Comparison of ENCODE assay signal across 8 mouse cellular contexts in genomic region chr1:89646326-89647018, GRCm38 (mm10).
DNase-seq lines count a peak whose midpoint lies in the region; ATAC-seq lines count a peak whose summit lies in the region.

No protein-coding gene starts in this region.

- peak; percentile 70 for DNase-seq in layer of hippocampus, adult 11-12 months (ENCODE audit: low spot score)
- DNase-seq in layer of hippocampus, adult 9-10 months (ENCODE audit: low spot score), result no peak
- peak; percentile 68 for DNase-seq in cerebellum, adult 8-10 months
- DNase-seq in frontal cortex, postnatal 25 days (ENCODE audit: low spot score in 2 of 2), result peak; percentile 42 to 67
- peak; percentile 86 for DNase-seq in limb, embryonic 11.5 days (ENCODE audit: low spot score)
- peak; percentile 37 to 67 for DNase-seq in spleen, adult 18-20 months

- H3K27me3 ChIP-seq in limb, embryonic 11.5 days (ENCODE audit: control insufficient read depth, insufficient read depth, low read length), result no peaks in the 10 kb centered on the region
- H3K27me3 ChIP-seq in midbrain, embryonic 13.5 days, result peaks cover 3% of the 10 kb centered on the region; the same call in 1 of the 2 replicates

- H3K4me2 ChIP-seq in limb, embryonic 11.5 days (ENCODE audit: low read depth, severe bottlenecking), result peak overlapping the region; percentile 7
- no peak overlapping the region for H3K4me2 ChIP-seq in midbrain, embryonic 13.5 days (replicated peaks)

- H3K27ac ChIP-seq in limb, embryonic 11.5 days (replicated peaks; ENCODE audit: low read depth, low read length), result no peak overlapping the region
- H3K27ac ChIP-seq in midbrain, embryonic 13.5 days, result no peak overlapping the region

- no peak overlapping the region for H3K4me3 ChIP-seq in limb, embryonic 11.5 days (ENCODE audit: low read depth, low read length)
- H3K4me3 ChIP-seq in midbrain, embryonic 13.5 days (replicated peaks), result no peak overlapping the region

- peaks cover 3% of the 10 kb centered on the region; the same call in 1 of the 2 replicates for H3K4me1 ChIP-seq in limb, embryonic 11.5 days (ENCODE audit: control insufficient read depth, insufficient read depth, low read length)
- H3K4me1 ChIP-seq in midbrain, embryonic 13.5 days (replicated peaks), result peaks cover 18% of the 10 kb centered on the region

- no peaks in the 10 kb centered on the region for H3K36me3 ChIP-seq in limb, embryonic 11.5 days (ENCODE audit: control insufficient read depth, insufficient read depth, low read length)
- H3K36me3 ChIP-seq in midbrain, embryonic 13.5 days, result 0 out of 2 replicates have a peak, but pooled peaks cover 5% of the 10 kb centered on the region

- no peak overlapping the region for H3K9ac ChIP-seq in limb, embryonic 11.5 days (ENCODE audit: low read length)
- no peak overlapping the region for H3K9ac ChIP-seq in midbrain, embryonic 13.5 days (replicated peaks)

- 28% methylated on average over 4 of the region's 4 CpGs for WGBS in limb, embryonic 11.5 days
- 31% methylated on average over 4 of the region's 4 CpGs for WGBS in midbrain, embryonic 13.5 days

- H3K9me3 ChIP-seq in limb, embryonic 11.5 days (ENCODE audit: control insufficient read depth, low read length), result no peaks in the 10 kb centered on the region
- no peaks in the 10 kb centered on the region for H3K9me3 ChIP-seq in midbrain, embryonic 13.5 days

- ATAC-seq in inflammation-experienced regulatory T-cells, adult 6 months, result peak; percentile 41
- no peak for ATAC-seq in limb, embryonic 11.5 days (ENCODE audit: insufficient number of reproducible peaks, low FRiP score, low TSS enrichment, low read depth)
- peak; percentile 49 for ATAC-seq in midbrain, embryonic 13.5 days
